Mouse (Mus musculus): ENCODE results near the gene Ctr9. TPM values are rescaled to one million over a fixed set of nuclear protein-coding genes. Genes with fewer than 3 reads are reported as not detected.

The Ctr9 gene
- 1.0 and 10.6 TPM in 2 replicates for polyA plus RNA-seq (2012; ENCODE audit: insufficient read depth, low replicate concordance)

DNA sequence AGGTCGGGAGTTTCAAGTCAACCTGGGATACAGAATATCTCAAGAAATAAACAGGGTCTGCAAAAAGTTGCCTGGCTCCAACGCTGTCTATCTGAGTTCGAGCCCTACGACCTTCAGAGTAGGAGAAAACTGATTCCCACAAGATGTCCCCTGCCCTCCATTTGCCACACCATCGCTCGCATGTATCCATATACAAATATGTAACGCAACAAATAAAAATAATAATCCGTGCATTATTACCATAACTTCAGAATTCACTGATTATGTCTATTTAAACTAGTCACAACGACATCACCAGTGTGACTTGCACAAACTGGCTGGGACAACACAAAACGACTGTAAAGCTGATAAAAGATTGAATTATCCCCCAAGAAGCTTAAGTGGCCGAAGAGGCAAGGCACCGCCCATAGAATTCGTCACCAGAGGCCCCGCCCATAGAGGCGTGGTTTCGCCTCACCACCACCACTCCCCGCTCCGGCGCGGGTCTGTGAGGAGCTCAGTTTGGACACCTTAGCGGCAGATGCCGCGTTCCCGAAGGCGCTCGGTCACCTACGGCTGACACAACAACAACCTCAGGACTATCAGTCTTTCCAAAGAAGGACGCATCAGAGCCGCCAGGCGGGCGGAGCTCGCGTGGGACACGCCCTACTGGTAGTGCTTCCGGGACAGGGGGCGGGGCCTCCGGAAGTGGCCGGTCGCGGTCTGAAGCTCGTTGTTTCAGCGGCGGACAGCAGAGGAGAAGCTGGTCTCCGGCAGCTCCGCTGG lies at the start of gene Ctr9:
TSS of gene Ctr9 (plus strand) at position 671 of the 765 bp plus-strand sequence.
- peaks cover 36% of the 10 kb centered on the region for H3K36me3 ChIP-seq (replicated peaks; ENCODE audit: low read length)
- H3K4me3 ChIP-seq (replicated peaks): peak within 1 kb of the TSS; percentile 90
- H3K4me1 ChIP-seq: peaks cover 58% of the 10 kb centered on the region
- no peaks in the 10 kb centered on the region for H3K9me3 ChIP-seq
- no peaks in the 10 kb centered on the region for H3K27me3 ChIP-seq (replicated peaks)
- TF ChIP-seq FLI1 (IDR thresholded peaks at IDR 0.05; ENCODE audit: low read length) (peak; percentile 72; the same call in 1 of the 2 replicates), GATA1 (IDR thresholded peaks at IDR 0.05; ENCODE audit: borderline replicate concordance, low read length) (no peak)

DNA sequence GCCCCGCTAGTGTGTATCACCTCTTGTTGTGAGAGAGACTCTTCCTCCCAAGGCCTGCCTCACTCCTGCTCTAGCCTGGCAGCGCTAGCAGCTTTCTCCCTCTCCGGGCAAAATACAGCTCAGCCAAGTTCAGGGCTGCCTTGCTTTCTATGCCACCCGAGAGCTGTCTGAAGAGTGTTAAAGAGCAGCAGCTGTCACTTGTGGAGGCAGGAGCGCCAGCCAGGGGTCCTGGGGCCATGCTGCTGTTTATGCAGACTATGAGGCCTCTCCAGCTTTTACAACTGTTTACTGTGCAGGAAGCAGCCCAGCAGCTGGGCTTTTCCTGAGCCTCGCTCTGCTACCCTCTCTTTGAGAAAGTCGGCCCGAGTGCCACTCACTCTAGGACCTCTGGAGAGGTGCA lies 47.7 kb upstream of the Ctr9 start:
- no peaks in the 10 kb centered on the region for H3K27me3 ChIP-seq (replicated peaks)
- TF ChIP-seq FLI1 (IDR thresholded peaks at IDR 0.05; ENCODE audit: low read length) (no peak), GATA1 (IDR thresholded peaks at IDR 0.05; ENCODE audit: borderline replicate concordance, low read length) (no peak)
- no peaks in the 10 kb centered on the region for H3K9me3 ChIP-seq
- H3K36me3 ChIP-seq (replicated peaks; ENCODE audit: low read length): peaks cover 43% of the 10 kb centered on the region
- H3K4me1 ChIP-seq: peaks cover 98% of the 10 kb centered on the region
- H3K4me3 ChIP-seq (replicated peaks): peak overlapping the region; percentile 91

DNA sequence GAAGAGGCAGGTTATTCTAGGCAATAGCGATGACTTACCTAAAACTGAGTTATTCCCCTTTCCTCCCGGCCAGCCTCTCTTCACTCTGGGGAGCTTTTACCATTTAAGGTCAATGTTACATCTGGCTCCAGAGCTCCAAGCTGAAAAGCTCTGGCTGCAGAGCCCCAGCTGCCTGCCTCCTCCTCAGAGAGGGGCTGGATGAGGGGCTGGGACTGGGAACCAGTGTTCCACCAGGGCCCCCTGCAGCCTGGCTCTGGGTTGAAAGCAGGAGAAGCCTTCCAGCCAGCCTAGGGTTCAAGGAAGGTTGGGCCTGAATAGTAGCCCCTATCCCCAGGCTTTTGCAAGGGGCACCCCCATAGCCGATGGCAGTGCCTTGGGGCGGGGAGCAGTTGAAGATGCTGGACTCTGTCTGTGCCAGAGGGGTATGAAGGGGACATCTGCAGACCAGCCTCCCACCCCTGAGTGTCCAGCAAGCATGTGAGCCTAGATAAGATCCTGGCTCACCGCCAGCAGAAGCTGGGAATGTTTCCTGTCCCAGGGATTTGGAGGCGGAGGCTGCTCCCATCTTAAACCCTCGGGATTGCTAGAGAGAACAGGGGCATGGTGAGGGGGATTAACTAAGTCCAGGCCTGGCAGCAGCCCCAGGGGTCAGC lies 46.6 kb upstream of the Ctr9 start, which contains the start of gene Mrvi1:
TSS of gene Mrvi1 (minus strand) at position 409 of the 653 bp plus-strand sequence.
- H3K36me3 ChIP-seq (replicated peaks; ENCODE audit: low read length): peaks cover 31% of the 10 kb centered on the region
- no peak for TF ChIP-seq FLI1 (IDR thresholded peaks at IDR 0.05; ENCODE audit: low read length)
- H3K27me3 ChIP-seq (replicated peaks): no peaks in the 10 kb centered on the region
- no peaks in the 10 kb centered on the region for H3K9me3 ChIP-seq
- peaks cover 95% of the 10 kb centered on the region for H3K4me1 ChIP-seq
- peak within 1 kb of the TSS; percentile 91 for H3K4me3 ChIP-seq (replicated peaks)

DNA sequence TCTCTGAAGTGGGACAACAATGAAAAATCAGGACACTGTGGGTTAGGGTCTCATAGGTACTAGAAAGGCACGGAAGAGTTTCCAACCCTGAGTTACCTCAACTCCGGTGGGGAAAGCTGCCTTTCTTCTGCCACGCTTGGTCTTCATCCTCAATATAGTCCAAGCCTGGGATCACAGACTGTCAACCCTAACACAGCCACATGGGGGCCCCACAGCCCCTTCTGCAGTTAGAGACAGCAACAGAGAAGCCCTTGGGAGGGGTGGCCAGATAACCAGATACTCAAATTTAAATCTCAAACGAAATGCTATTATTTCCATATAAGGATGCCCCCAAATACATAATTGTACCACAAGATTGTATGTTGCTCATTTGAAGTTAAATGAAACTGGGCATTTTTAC lies 46.0 kb upstream of the Ctr9 start:
- TF ChIP-seq GATA1 (IDR thresholded peaks at IDR 0.05; ENCODE audit: borderline replicate concordance, low read length): no peak
- no peak for TF ChIP-seq FLI1 (IDR thresholded peaks at IDR 0.05; ENCODE audit: low read length)
- Histone ChIP-seq H3K4me3 (replicated peaks) (peak overlapping the region; percentile 91), H3K4me1 (peaks cover 89% of the 10 kb centered on the region), H3K9me3 (no peaks in the 10 kb centered on the region), H3K27me3 (replicated peaks) (no peaks in the 10 kb centered on the region), H3K36me3 (replicated peaks; ENCODE audit: low read length) (peaks cover 28% of the 10 kb centered on the region)

GRCm38 (mm10) chr7:110983621-110984020 lies 45.1 kb upstream of the Ctr9 start:
- Histone ChIP-seq H3K27me3 (replicated peaks) (no peaks in the 10 kb centered on the region), H3K4me3 (replicated peaks) (no peak overlapping the region)
- TF ChIP-seq GATA1 (IDR thresholded peaks at IDR 0.05; ENCODE audit: borderline replicate concordance, low read length) (no peak), FLI1 (IDR thresholded peaks at IDR 0.05; ENCODE audit: low read length) (no peak)

GRCm38 (mm10) chr7:110985581-110986265 lies 43.0 kb upstream of the Ctr9 start:
- Histone ChIP-seq H3K27me3 (replicated peaks) (no peaks in the 10 kb centered on the region), H3K36me3 (replicated peaks; ENCODE audit: low read length) (peaks cover 6% of the 10 kb centered on the region)
- TF ChIP-seq GATA1 (IDR thresholded peaks at IDR 0.05; ENCODE audit: borderline replicate concordance, low read length): no peak
- TF ChIP-seq FLI1 (IDR thresholded peaks at IDR 0.05; ENCODE audit: low read length): no peak

More at GRCm38 (mm10) chr7:110983621-110984020, 45.1 kb upstream of the Ctr9 start:
- Histone ChIP-seq H3K9me3 (no peaks in the 10 kb centered on the region), H3K4me1 (peaks cover 88% of the 10 kb centered on the region), H3K36me3 (replicated peaks; ENCODE audit: low read length) (peaks cover 24% of the 10 kb centered on the region)

DNA sequence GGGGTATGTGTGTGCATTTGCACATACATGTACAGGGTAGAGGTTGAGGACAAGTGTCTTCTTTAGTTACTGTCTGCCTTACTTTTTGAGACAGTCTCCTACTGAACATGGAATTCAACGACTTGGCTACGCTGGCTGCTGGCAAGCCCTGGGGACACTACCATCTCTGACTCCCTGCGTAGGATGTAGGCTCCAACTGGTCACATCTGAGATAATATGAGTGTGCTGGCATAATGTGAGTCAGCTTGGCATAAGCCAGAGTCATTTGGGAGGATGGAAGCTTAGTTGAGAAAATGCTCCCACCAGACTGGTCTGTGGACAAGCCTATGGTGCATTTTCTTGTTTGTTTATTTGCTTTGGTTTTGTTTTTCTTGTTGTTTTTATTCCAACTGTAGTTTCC lies 40.7 kb upstream of the Ctr9 start:
- Histone ChIP-seq H3K4me3 (replicated peaks) (no peak overlapping the region), H3K9me3 (no peaks in the 10 kb centered on the region), H3K36me3 (replicated peaks; ENCODE audit: low read length) (no peaks in the 10 kb centered on the region), H3K4me1 (peaks cover 85% of the 10 kb centered on the region), H3K27me3 (replicated peaks) (no peaks in the 10 kb centered on the region)
- TF ChIP-seq GATA1 (IDR thresholded peaks at IDR 0.05; ENCODE audit: borderline replicate concordance, low read length): no peak
- TF ChIP-seq FLI1 (IDR thresholded peaks at IDR 0.05; ENCODE audit: low read length): no peak

More at GRCm38 (mm10) chr7:110985581-110986265, 43.0 kb upstream of the Ctr9 start:
- Histone ChIP-seq H3K9me3 (no peaks in the 10 kb centered on the region), H3K4me3 (replicated peaks) (no peak overlapping the region), H3K4me1 (peaks cover 89% of the 10 kb centered on the region)

DNA sequence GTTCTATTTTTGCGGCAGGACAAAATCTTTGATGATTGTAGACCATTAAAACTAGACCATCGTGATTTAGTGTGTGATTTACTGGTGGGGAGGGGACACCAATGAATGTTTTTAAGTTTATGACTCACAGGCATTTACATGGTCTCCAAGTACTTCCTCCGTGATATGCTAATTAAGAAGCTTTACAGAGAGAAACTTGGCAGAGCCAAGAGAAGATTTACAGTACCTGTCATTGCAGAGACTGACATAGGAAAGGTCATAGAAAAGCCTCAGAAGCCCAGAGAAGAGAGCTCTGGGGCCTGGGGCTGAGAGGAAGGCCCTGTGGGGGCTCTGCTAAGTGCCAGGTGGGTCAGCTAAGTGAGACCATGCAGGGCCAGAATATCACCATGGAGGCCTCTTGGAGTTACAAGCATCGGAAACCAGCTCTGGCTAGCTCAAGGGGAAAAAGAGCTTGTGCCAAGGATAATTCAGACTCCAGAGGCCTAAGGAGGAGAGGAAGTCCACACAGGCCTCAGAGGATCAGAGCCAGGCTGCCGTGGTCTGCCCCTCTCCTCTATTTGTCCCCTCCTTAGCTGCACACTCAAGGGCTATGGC lies 39.4 kb upstream of the Ctr9 start:
- H3K4me1 ChIP-seq: peaks cover 77% of the 10 kb centered on the region
- H3K4me3 ChIP-seq (replicated peaks): no peak overlapping the region
- TF ChIP-seq GATA1 (IDR thresholded peaks at IDR 0.05; ENCODE audit: borderline replicate concordance, low read length) (no peak), FLI1 (IDR thresholded peaks at IDR 0.05; ENCODE audit: low read length) (no peak)
- no peaks in the 10 kb centered on the region for H3K9me3 ChIP-seq
- no peaks in the 10 kb centered on the region for H3K27me3 ChIP-seq (replicated peaks)
- no peaks in the 10 kb centered on the region for H3K36me3 ChIP-seq (replicated peaks; ENCODE audit: low read length)

Measured in megakaryocyte, embryonic 14.5 days (primary cell).